Mouse (Mus musculus): ENCODE results near the gene Rnf220.

The Rnf220 gene

DNA sequence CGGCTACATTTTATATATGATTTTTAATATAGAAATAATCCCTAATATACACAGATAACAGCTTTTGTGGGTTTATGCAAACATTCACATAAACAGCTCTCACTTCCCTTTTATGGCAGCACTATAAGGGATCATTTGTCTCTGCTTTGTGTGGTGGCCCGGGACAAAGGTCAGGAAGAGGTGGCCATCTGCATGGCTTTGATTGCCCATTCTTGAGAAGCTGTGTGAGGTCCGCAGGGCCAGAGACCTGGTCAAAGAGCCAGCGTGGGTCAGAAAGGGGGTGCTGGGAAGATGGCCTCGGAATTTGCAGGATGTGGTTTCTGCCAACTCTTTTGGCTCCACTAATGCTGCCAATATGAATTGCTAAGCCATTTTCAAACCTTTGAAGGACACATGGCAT lies 273.9 kb downstream of the Rnf220 start:
- DNase-seq (ENCODE audit: low spot score): peak; percentile 52

DNA sequence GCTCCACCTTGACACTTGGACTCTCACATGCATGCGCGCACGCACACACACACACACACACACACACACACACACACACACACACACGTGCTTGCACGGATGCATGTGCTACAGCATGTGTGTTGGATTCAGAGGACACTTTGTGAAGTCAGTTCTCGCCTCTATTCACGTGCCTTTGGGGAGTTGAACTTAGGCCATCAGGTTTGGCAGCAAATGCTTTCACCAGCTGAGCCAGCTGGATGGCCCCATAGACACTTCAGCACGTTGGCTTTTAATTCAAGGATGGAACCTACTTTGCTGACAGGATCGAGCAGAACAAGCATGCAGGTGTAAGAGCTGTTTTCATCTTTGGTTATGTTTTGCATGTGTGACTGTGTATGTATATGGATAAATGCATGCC lies 275.0 kb downstream of the Rnf220 start:
- DNase-seq (ENCODE audit: low spot score): no peak

Measured in embryo, embryonic 10 days (tissue).